Mouse (Mus musculus): ENCODE measurements around the gene Zbtb38. TPM values are rescaled to one million over a fixed set of nuclear protein-coding genes. Genes with fewer than 3 reads are reported as not detected.
"Not testable (repeated sequence)": the region's sequence is repeated elsewhere in the genome, so short reads cannot be mapped to it uniquely, and the experiment has no call there.

Zbtb38 gene
- polyA plus RNA-seq, 1 experiment, result 4.7 TPM

- WGBS, result 68% methylated on average over 2 of the region's 2 CpGs
- no peak for DNase-seq (ENCODE audit: low read depth, low spot score)
Observed at GRCm38 (mm10) chr9:96659801-96660200, 92.8 kb downstream of the Zbtb38 start.

- no peak for DNase-seq (ENCODE audit: low read depth, low spot score)
- WGBS, result 53% methylated on average over 4 of the region's 4 CpGs
Observed at GRCm38 (mm10) chr9:96653538-96653937, 99.1 kb downstream of the Zbtb38 start.

- 35% methylated on average over 6 of the region's 6 CpGs for WGBS
- no peak for DNase-seq (ENCODE audit: low read depth, low spot score)
Observed at GRCm38 (mm10) chr9:96652763-96653162, 99.9 kb downstream of the Zbtb38 start.

GRCm38 (mm10) chr9:96650807-96651206 lies 101.8 kb downstream of the Zbtb38 start:
- DNase-seq (ENCODE audit: low read depth, low spot score), result no peak
- WGBS, result 79% methylated on average over 7 of the region's 7 CpGs

GRCm38 (mm10) chr9:96649924-96650323 lies 102.7 kb downstream of the Zbtb38 start:
- 20% methylated on average over 9 of the region's 9 CpGs for WGBS
- DNase-seq (ENCODE audit: low read depth, low spot score), result peak; percentile 82

- no peak for DNase-seq (ENCODE audit: low read depth, low spot score)
- WGBS, result 92% methylated on average over 4 of the region's 4 CpGs
Observed at GRCm38 (mm10) chr9:96649362-96649761, 103.3 kb downstream of the Zbtb38 start.

GRCm38 (mm10) chr9:96646668-96647295 lies 105.8 kb downstream of the Zbtb38 start:
- no peak for DNase-seq (ENCODE audit: low read depth, low spot score)
- 62% methylated on average over 2 of the region's 2 CpGs for WGBS

- no peak for DNase-seq (ENCODE audit: low read depth, low spot score)
- WGBS, result 85% methylated on average over 2 of the region's 2 CpGs
Observed at GRCm38 (mm10) chr9:96644840-96645239, 107.8 kb downstream of the Zbtb38 start.

GRCm38 (mm10) chr9:96644002-96644401 lies 108.6 kb downstream of the Zbtb38 start:
- 84% methylated on average over 3 of the region's 3 CpGs for WGBS
- not testable (repeated sequence) for DNase-seq (ENCODE audit: low read depth, low spot score)

GRCm38 (mm10) chr9:96639451-96639850 lies 113.2 kb downstream of the Zbtb38 start:
- 91% methylated on average over 7 of the region's 7 CpGs for WGBS
- DNase-seq (ENCODE audit: low read depth, low spot score), result no peak

- DNase-seq (ENCODE audit: low read depth, low spot score), result no peak
- WGBS, result 50% methylated on average over 7 of the region's 7 CpGs
Observed at GRCm38 (mm10) chr9:96638508-96638907, 114.1 kb downstream of the Zbtb38 start.

- no peak for DNase-seq (ENCODE audit: low read depth, low spot score)
Observed at GRCm38 (mm10) chr9:96637157-96637548, 115.5 kb downstream of the Zbtb38 start.

GRCm38 (mm10) chr9:96636423-96637156 lies 116.0 kb downstream of the Zbtb38 start:
- DNase-seq (ENCODE audit: low read depth, low spot score), result no peak
- 78% methylated on average over 9 of the region's 9 CpGs for WGBS

More at GRCm38 (mm10) chr9:96637157-96637548, 115.5 kb downstream of the Zbtb38 start:
- WGBS, result 82% methylated on average over 7 of the region's 7 CpGs

- DNase-seq (ENCODE audit: low read depth, low spot score), result no peak
- 64% methylated on average over 3 of the region's 3 CpGs for WGBS
Observed at GRCm38 (mm10) chr9:96635899-96636298, 116.7 kb downstream of the Zbtb38 start.

- 26% methylated on average over 6 of the region's 6 CpGs for WGBS
- no peak for DNase-seq (ENCODE audit: low read depth, low spot score)
Observed at GRCm38 (mm10) chr9:96635176-96635575, 117.5 kb downstream of the Zbtb38 start.

GRCm38 (mm10) chr9:96633771-96634170 lies 118.9 kb downstream of the Zbtb38 start:
- no peak for DNase-seq (ENCODE audit: low read depth, low spot score)
- 95% methylated on average over 2 of the region's 2 CpGs for WGBS

Other genes starting within 250 kb of the Zbtb38 start
- 0.14 and 0.22 TPM in 2 replicates for gene Gm28729, start 227.6 kb downstream of the Zbtb38 start, polyA plus RNA-seq (2012; rRNA removed)
- 3.0 and 4.1 TPM in 2 replicates for gene Rasa2, start 121.2 kb downstream of the Zbtb38 start, polyA plus RNA-seq (2012; rRNA removed)
- 17.3 and 18.7 TPM in 2 replicates for gene Pxylp1, start 139.8 kb upstream of the Zbtb38 start, polyA plus RNA-seq (2012; rRNA removed)

Measured in large intestine, adult 2 months (tissue).